Mouse (Mus musculus) liver, adult 2 months (tissue): ENCODE data around the gene Celf2. TPM values are rescaled to one million over a fixed set of nuclear protein-coding genes. Genes with fewer than 3 reads are reported as not detected.

Experiments
- DNase-seq: peaks from one replicate; pipeline ENCODE4 v3.0.0-alpha.2; 2011; ENCODE audit warnings: low read depth, low spot score; ENCODE audit errors: extremely low read depth
- H3K27ac ChIP-seq: fragments of 200-500 bp; replicated peaks from 2 replicates; pipeline ENCODE4 v1.5.1; 2012; ENCODE audit warnings: low read depth, mild to moderate bottlenecking, control low read depth, inconsistent platforms, low read length; ENCODE audit not compliant: insufficient read depth
- H3K27me3 ChIP-seq: fragments of 200-500 bp; 2 replicates; pipeline ENCODE4 v1.6.1; 2012; ENCODE audit warnings: mild to moderate bottlenecking, moderate library complexity, low read length, inconsistent platforms; ENCODE audit not compliant: control insufficient read depth, insufficient read depth
- H3K36me3 ChIP-seq: fragments of 200-500 bp; 2 replicates; pipeline ENCODE4 v1.6.1; 2012; ENCODE audit warnings: low read length, inconsistent platforms; ENCODE audit not compliant: control insufficient read depth, insufficient read depth
- H3K4me1 ChIP-seq: fragments of 200-500 bp; 2 replicates; pipeline ENCODE4 v1.6.1; 2011; ENCODE audit warnings: low read length; ENCODE audit not compliant: control insufficient read depth, insufficient read depth
- H3K4me3 ChIP-seq: fragments of 200-500 bp; 2 replicates; pipeline ENCODE4 v1.5.1; 2011; ENCODE audit warnings: low read depth, mild to moderate bottlenecking, control low read depth, low read length, moderate library complexity; ENCODE audit not compliant: insufficient read depth
- H3K79me2 ChIP-seq: fragments of 200-500 bp; 2 replicates; pipeline ENCODE4 v1.6.1; 2012; ENCODE audit warnings: inconsistent platforms, mild to moderate bottlenecking, low read length, moderate library complexity; ENCODE audit not compliant: control insufficient read depth, insufficient read depth
- H3K9ac ChIP-seq: fragments of 200-500 bp; 2 replicates; pipeline ENCODE4 v1.6.1; 2012; ENCODE audit warnings: low read depth, mild to moderate bottlenecking, control low read depth, inconsistent platforms, low read length
- CTCF ChIP-seq: fragments of 200-500 bp; IDR thresholded peaks from 2 replicates; pipeline ENCODE4 v1.5.1; 2011; ENCODE audit warnings: low read depth, low read length, control low read depth
- POLR2A ChIP-seq: fragments of 200-500 bp; IDR thresholded peaks from 2 replicates; pipeline ENCODE4 v1.6.1; 2011; ENCODE audit warnings: low read length, control low read depth; ENCODE audit not compliant: insufficient read depth; ENCODE audit errors: extremely low read depth
- WGBS: fragments of 180-500 bp; shearing (Covaris S2); methylation state at CpG from one replicate; pipeline ENCODE4 v1.1.7; 2018; 5-methylcytosine and 5-hydroxymethylcytosine counted together
- polyA plus RNA-seq: library from polyadenylated mRNA; depleted of rRNA; stranded (reverse); fragments of >200 nt; gene quantifications from 2 replicates; pipeline ENCODE4 v1.2.3, GENCODE M21; 2012
- total RNA-seq: library from RNA; depleted of rRNA; stranded (reverse); fragments of >200 nt; gene quantifications from 2 replicates; pipeline ENCODE4 v1.2.3, GENCODE M21; 2014

Gene Celf2
- total and polyA plus RNA-seq, 2 experiments: 2.9 to 4.7 TPM

GRCm38 (mm10) chr2:6598124-6598878 lies 911.1 kb downstream of the Celf2 start:
- TF ChIP-seq CTCF (no peak), POLR2A (no peak)
- Histone ChIP-seq H3K4me3 (no peak overlapping the region), H3K27me3 (no peaks in the 10 kb centered on the region)

DNA sequence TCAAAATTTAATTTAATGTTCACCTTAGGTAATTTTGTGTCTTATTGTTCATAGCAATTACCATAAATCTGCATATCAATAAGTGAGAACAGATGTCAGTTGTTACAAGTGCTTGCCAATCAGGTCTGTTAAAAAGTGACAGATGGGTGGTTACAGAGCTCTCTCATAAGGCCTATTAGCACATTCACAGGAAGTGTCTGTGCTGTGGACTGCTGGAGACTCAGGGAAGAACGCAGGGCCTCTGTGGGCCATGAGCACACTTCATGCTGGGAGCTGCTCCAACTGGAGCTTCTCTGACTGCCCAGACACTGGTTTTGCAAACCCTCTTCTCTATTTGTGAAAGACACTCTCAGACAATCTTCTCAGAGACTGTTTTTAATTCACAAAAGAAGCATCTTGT lies 914.6 kb downstream of the Celf2 start:
- no peaks in the 10 kb centered on the region for H3K36me3 ChIP-seq
- TF ChIP-seq POLR2A (no peak), CTCF (no peak)
- 48% methylated on average over 1 of the region's 1 CpGs for WGBS
- no peaks in the 10 kb centered on the region; the same call in 1 of the 2 replicates for H3K4me1 ChIP-seq
- H3K27ac ChIP-seq: no peak overlapping the region
- no peaks in the 10 kb centered on the region for H3K79me2 ChIP-seq
- no peak overlapping the region for H3K4me3 ChIP-seq
- DNase-seq: no peak
- H3K27me3 ChIP-seq: no peaks in the 10 kb centered on the region
- no peak overlapping the region for H3K9ac ChIP-seq

More at GRCm38 (mm10) chr2:6598124-6598878, 911.1 kb downstream of the Celf2 start:
- H3K4me1 ChIP-seq: no peaks in the 10 kb centered on the region; the same call in 1 of the 2 replicates
- WGBS: 91% methylated on average over 8 of the region's 8 CpGs
- no peak overlapping the region for H3K27ac ChIP-seq
- H3K9ac ChIP-seq: no peak overlapping the region
- no peak for DNase-seq
- H3K79me2 ChIP-seq: no peaks in the 10 kb centered on the region
- H3K36me3 ChIP-seq: no peaks in the 10 kb centered on the region

GRCm38 (mm10) chr2:6594160-6594559 lies 915.2 kb downstream of the Celf2 start:
- no peak for DNase-seq
- Histone ChIP-seq H3K4me3 (no peak overlapping the region), H3K9ac (no peak overlapping the region), H3K79me2 (no peaks in the 10 kb centered on the region), H3K27ac (no peak overlapping the region), H3K36me3 (no peaks in the 10 kb centered on the region), H3K27me3 (no peaks in the 10 kb centered on the region), H3K4me1 (no peaks in the 10 kb centered on the region; the same call in 1 of the 2 replicates)
- 92% methylated on average over 3 of the region's 3 CpGs for WGBS
- TF ChIP-seq POLR2A (no peak), CTCF (no peak)

DNA sequence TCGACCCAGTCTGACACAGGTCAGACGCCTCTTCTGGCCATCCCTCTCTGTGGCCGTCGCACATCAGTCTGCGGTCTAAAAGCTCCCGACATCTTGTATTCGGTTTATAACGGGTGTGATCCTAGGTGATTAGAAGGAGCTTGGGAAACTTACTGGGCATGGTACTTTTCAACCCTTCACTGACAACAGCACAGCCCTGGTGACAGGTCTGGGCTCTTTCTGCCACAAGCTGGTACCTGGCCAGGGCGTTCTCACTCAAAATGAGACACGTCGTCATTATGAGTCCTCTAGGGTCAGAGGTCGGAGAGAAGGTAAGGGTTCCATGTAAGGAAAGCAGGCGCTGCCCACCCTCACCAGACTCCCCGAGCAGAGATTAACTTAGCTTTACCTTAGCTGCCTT lies 915.6 kb downstream of the Celf2 start:
- TF ChIP-seq POLR2A (no peak), CTCF (no peak)
- no peak overlapping the region for H3K9ac ChIP-seq
- H3K27ac ChIP-seq: no peak overlapping the region
- H3K4me1 ChIP-seq: no peaks in the 10 kb centered on the region; the same call in 1 of the 2 replicates
- H3K4me3 ChIP-seq: no peak overlapping the region
- no peak for DNase-seq
- 88% methylated on average over 14 of the region's 14 CpGs for WGBS
- no peaks in the 10 kb centered on the region for H3K27me3 ChIP-seq
- H3K36me3 ChIP-seq: no peaks in the 10 kb centered on the region
- H3K79me2 ChIP-seq: no peaks in the 10 kb centered on the region

DNA sequence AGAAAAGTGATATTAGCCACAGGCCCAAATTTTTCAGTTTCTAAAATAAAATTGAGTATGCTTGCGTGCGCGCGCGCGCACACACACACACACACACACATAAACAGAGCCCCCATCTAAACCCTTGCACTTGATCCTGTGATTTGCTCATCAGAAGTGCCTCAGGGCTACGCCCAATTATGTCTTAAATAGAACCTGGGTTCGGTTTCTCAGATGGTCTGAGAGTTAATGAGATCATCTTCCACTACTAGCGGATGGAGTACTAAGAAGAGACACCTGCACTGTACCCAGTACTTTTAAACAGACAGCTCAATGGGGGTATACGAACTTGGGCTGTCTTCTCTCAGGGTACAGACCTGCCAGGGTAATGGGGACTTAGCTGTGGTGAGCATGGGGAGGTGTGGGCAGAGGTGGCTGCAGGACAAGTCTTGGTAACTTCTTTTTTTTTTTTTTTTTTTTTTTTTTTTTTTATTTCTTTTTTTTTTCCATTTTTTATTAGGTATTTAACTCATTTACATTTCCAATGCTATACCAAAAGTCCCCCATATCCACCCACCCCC lies 923.2 kb downstream of the Celf2 start:
- 95% methylated on average over 10 of the region's 10 CpGs for WGBS
- Histone ChIP-seq H3K4me1 (no peaks in the 10 kb centered on the region), H3K27me3 (no peaks in the 10 kb centered on the region), H3K36me3 (no peaks in the 10 kb centered on the region; the same call in 1 of the 2 replicates), H3K79me2 (no peaks in the 10 kb centered on the region), H3K9ac (no peak overlapping the region), H3K27ac (no peak overlapping the region), H3K4me3 (no peak overlapping the region)
- DNase-seq: no peak
- TF ChIP-seq POLR2A (no peak), CTCF (no peak)

DNA sequence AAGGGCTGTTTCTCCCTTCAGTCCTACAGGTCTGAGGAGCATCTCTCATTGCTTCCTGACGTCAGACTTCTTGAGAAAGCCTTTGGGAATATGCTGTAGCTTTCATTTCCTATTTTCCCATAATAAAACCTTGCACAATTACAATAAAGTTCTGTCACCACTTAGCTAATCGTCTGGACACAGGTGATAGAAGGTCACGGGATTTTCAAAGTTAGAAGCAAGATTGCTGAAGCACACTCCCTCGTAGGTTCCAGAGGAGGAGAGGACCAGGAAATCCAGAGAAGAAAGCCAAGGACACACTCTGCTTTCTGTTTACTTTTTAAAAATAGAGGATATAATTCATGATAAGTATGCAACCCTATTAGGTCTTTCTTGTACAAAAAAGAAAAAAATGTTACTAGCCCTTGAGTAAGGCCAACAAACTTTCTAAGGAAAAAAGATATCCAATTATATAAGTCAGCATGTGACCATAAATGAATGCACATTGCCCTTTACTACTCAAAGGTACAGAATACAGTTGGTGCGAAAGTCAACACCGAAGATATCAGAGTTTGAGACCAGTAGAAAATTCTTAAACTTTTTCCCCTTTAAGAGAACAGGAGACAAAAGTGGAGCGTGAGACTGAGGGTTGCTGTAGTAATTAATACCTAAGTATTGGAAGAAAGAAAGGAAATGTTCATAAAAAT lies 924.2 kb downstream of the Celf2 start:
- Histone ChIP-seq H3K9ac (no peak overlapping the region), H3K36me3 (no peaks in the 10 kb centered on the region; the same call in 1 of the 2 replicates), H3K27ac (no peak overlapping the region), H3K27me3 (no peaks in the 10 kb centered on the region), H3K4me3 (no peak overlapping the region), H3K4me1 (no peaks in the 10 kb centered on the region), H3K79me2 (no peaks in the 10 kb centered on the region)
- TF ChIP-seq POLR2A (no peak), CTCF (no peak)
- no peak for DNase-seq
- 82% methylated on average over 7 of the region's 7 CpGs for WGBS
